Mouse (Mus musculus) mouse embryonic stem cell (cell line): ENCODE data around the gene Sertm1.

Source experiments
- in situ Hi-C, 2 experiments: fragments of 300-500 bp; cut with MboI; formaldehyde crosslinking; loops; 1 replicate in 1 of 2; 3 replicates in 1 of 2; pipeline ENCODE4 v1.14.3; 2019 to 2020; ENCODE audit warnings: low sequenced_read_pairs in 2 of 2, low pct_unique_long_range_greater_than_20kb in 1 of 2, mixed read lengths in 1 of 2; ENCODE audit not compliant: unreplicated experiment in 1 of 2

Gene Sertm1

GRCm38 (mm10) chr3:54915643-54916071 is at the start of gene Sertm1:
Gene Sertm1 (minus strand): TSS chr3:54915887.
- in situ Hi-C loops, result loop anchor here in 1 of 2 experiments (10.0 kb wide), 1 partner anchor 101 kb away; no protein-coding TSS in a partner anchor

GRCm38 (mm10) chr3:54964948-54965506 is 49.3 kb upstream of the Sertm1 start:
- in situ Hi-C loops, result no loop called here

GRCm38 (mm10) chr3:54943067-54943810 is 27.6 kb upstream of the Sertm1 start:
- in situ Hi-C loops, result no loop called here

GRCm38 (mm10) chr3:54934535-54934934 is 18.8 kb upstream of the Sertm1 start:
- in situ Hi-C loops, result loop anchor here (5.0 to 10.0 kb wide), 2 partner anchors 68 to 70 kb away; no protein-coding TSS in a partner anchor

GRCm38 (mm10) chr3:54932599-54932998 is 16.9 kb upstream of the Sertm1 start:
- in situ Hi-C loops, result loop anchor here (5.0 to 10.0 kb wide), 2 partner anchors 70 to 72 kb away; no protein-coding TSS in a partner anchor

GRCm38 (mm10) chr3:54920425-54920824 is 4.7 kb upstream of the Sertm1 start:
- in situ Hi-C loops, result no loop called here

- in situ Hi-C loops, result loop anchor here in 1 of 2 experiments (10.0 kb wide), 1 partner anchor 100 kb away; no protein-coding TSS in a partner anchor
Observed at GRCm38 (mm10) chr3:54914845-54915642, 643 bp downstream of the Sertm1 start.

GRCm38 (mm10) chr3:54908878-54909277 is 6.8 kb downstream of the Sertm1 start:
- in situ Hi-C loops, result no loop called here

- in situ Hi-C loops, result no loop called here
Observed at GRCm38 (mm10) chr3:54897974-54898373, 17.7 kb downstream of the Sertm1 start.

GRCm38 (mm10) chr3:54894891-54895290 is 20.8 kb downstream of the Sertm1 start:
- in situ Hi-C loops, result no loop called here

GRCm38 (mm10) chr3:54892218-54892617 is 23.5 kb downstream of the Sertm1 start:
- in situ Hi-C loops, result no loop called here

- in situ Hi-C loops, result no loop called here
Observed at GRCm38 (mm10) chr3:54886501-54886900, 29.2 kb downstream of the Sertm1 start.
